Mouse (Mus musculus): Measurements from ENCODE around the gene Ubr4.

GRCm38 (mm10) chr4:139318449-139318848, 34.0 kb upstream of the Ubr4 start:
- TF ChIP-seq CTCF (conservative IDR thresholded peaks at IDR 0.05; ENCODE audit: insufficient read depth, insufficient read length, low read depth, low read length) (no peak), POLR2A (IDR thresholded peaks at IDR 0.05; ENCODE audit: low read depth, low read length) (no peak)

Data from kidney, adult 2 months (tissue).